Mouse (Mus musculus) MEL (cell line): ENCODE measurements around the gene Fam114a1. TPM values are rescaled to one million over a fixed set of nuclear protein-coding genes. Genes with fewer than 3 reads are reported as not detected.

ENCODE experiments used
- DNase-seq: peaks from one replicate; pipeline ENCODE4 v3.0.0; 2011; ENCODE audit warnings: low read depth, low spot score
- H3K27ac ChIP-seq: 2 replicates; pipeline ENCODE4 v1.5.1; 2012; ENCODE audit warnings: low read depth, mild to moderate bottlenecking, control low read depth, low read length, moderate library complexity; ENCODE audit not compliant: control insufficient read depth
- H3K27me3 ChIP-seq, 2 experiments: fragments of 150-350 bp in 1 of 2; sonication (generic) in 1 of 2; 2 replicates each; pipeline ENCODE4 v1.6.1; 2012; ENCODE audit warnings: low read length in 2 of 2, mild to moderate bottlenecking in 2 of 2, improper control_type of control experiment in 1 of 2, moderate library complexity in 1 of 2; ENCODE audit not compliant: insufficient read depth in 2 of 2, control insufficient read depth in 1 of 2
- H3K36me3 ChIP-seq, 2 experiments: 2 replicates each; pipeline ENCODE4 v1.6.1; 2012 to 2014; ENCODE audit warnings: low read length in 2 of 2, improper control_type of control experiment in 1 of 2, inconsistent platforms in 1 of 2, mild to moderate bottlenecking in 1 of 2; ENCODE audit not compliant: insufficient read depth in 2 of 2, control insufficient read depth in 1 of 2
- H3K4me1 ChIP-seq, 2 experiments: fragments of 150-350 bp in 1 of 2; sonication (generic) in 1 of 2; 2 replicates each; pipeline ENCODE4 v1.6.1; 2012; ENCODE audit warnings: low read length in 2 of 2, improper control_type of control experiment in 1 of 2, mild to moderate bottlenecking in 1 of 2; ENCODE audit not compliant: insufficient read depth in 2 of 2, control insufficient read depth in 1 of 2
- H3K4me3 ChIP-seq, 2 experiments: fragments of 150-350 bp in 1 of 2; sonication (generic) in 1 of 2; 2 replicates each; pipeline ENCODE4 v1.5.1; 2012; ENCODE audit warnings: low read depth in 2 of 2, low read length in 2 of 2, mild to moderate bottlenecking in 2 of 2, moderate library complexity in 2 of 2, control low read depth in 1 of 2, improper control_type of control experiment in 1 of 2; ENCODE audit not compliant: control insufficient read depth in 1 of 2, insufficient read depth in 1 of 2
- H3K79me2 ChIP-seq: 2 replicates; pipeline ENCODE4 v1.6.1; 2012; ENCODE audit warnings: mild to moderate bottlenecking, low read length, moderate library complexity; ENCODE audit not compliant: control insufficient read depth, poor library complexity, insufficient read depth
- H3K9ac ChIP-seq: 2 replicates; pipeline ENCODE4 v1.6.1; 2012; ENCODE audit warnings: low read depth, mild to moderate bottlenecking, control low read depth, low read length, moderate library complexity; ENCODE audit not compliant: control insufficient read depth, poor library complexity, severe bottlenecking
- H3K9me3 ChIP-seq: fragments of 150-350 bp; sonication (generic); replicated peaks from 2 replicates; pipeline ENCODE4 v1.6.1; 2012; ENCODE audit warnings: mild to moderate bottlenecking, low read length, improper control_type of control experiment, moderate library complexity; ENCODE audit not compliant: insufficient read depth
- BHLHE40 ChIP-seq: IDR thresholded peaks from 2 replicates; pipeline ENCODE4 v1.6.1; 2012; ENCODE audit warnings: low read depth, mild to moderate bottlenecking, inconsistent platforms, low read length, improper control_type of control experiment, borderline replicate concordance
- CHD1 ChIP-seq: IDR thresholded peaks from 2 replicates; pipeline ENCODE4 v1.6.1; 2012; ENCODE audit warnings: low read depth, mild to moderate bottlenecking, inconsistent platforms, low read length, improper control_type of control experiment
- CHD2 ChIP-seq: IDR thresholded peaks from 2 replicates; pipeline ENCODE4 v1.6.1; 2011; ENCODE audit warnings: low read length, improper control_type of control experiment
- CTCF ChIP-seq, 3 experiments: IDR thresholded peaks in 2 of 3; conservative IDR thresholded peaks in 1 of 3; 2 replicates each; pipeline ENCODE4 v1.5.1; 2011 to 2012; ENCODE audit warnings: low read length in 3 of 3, low read depth in 2 of 3, mild to moderate bottlenecking in 2 of 3, improper control_type of control experiment in 1 of 3, inconsistent platforms in 1 of 3, mixed read lengths in 1 of 3, moderate library complexity in 1 of 3; ENCODE audit not compliant: control insufficient read depth in 1 of 3, insufficient read depth in 1 of 3, poor library complexity in 1 of 3, severe bottlenecking in 1 of 3
- E2F4 ChIP-seq: IDR thresholded peaks from 2 replicates; pipeline ENCODE4 v1.6.1; 2011; ENCODE audit warnings: low read depth, low read length, improper control_type of control experiment, borderline replicate concordance
- EP300 ChIP-seq, 2 experiments: IDR thresholded peaks; 2 replicates each; pipeline ENCODE4 v1.6.1; 2011; ENCODE audit warnings: improper control_type of control experiment in 2 of 2, low read length in 2 of 2, low read depth in 1 of 2, mild to moderate bottlenecking in 1 of 2
- ETS1 ChIP-seq: IDR thresholded peaks from 2 replicates; pipeline ENCODE4 v1.6.1; 2012; ENCODE audit warnings: low read depth, mild to moderate bottlenecking, inconsistent platforms, low read length, improper control_type of control experiment, moderate library complexity
- GABPA ChIP-seq: IDR thresholded peaks from 2 replicates; pipeline ENCODE4 v1.6.1; 2012; ENCODE audit warnings: low read depth, mild to moderate bottlenecking, inconsistent platforms, low read length, improper control_type of control experiment, moderate library complexity
- GATA1 ChIP-seq: IDR thresholded peaks from 2 replicates; pipeline ENCODE4 v1.6.1; 2011; ENCODE audit warnings: low read depth, low read length, improper control_type of control experiment
- HCFC1 ChIP-seq: IDR thresholded peaks from 2 replicates; pipeline ENCODE4 v1.6.1; 2012; ENCODE audit warnings: low read depth, mild to moderate bottlenecking, inconsistent platforms, low read length, improper control_type of control experiment, moderate library complexity
- MAFK ChIP-seq: IDR thresholded peaks from 2 replicates; pipeline ENCODE4 v1.6.1; 2011; ENCODE audit warnings: low read depth, mild to moderate bottlenecking, low read length, improper control_type of control experiment, borderline replicate concordance
- MXI1 ChIP-seq: IDR thresholded peaks from 2 replicates; pipeline ENCODE4 v1.6.1; 2011; ENCODE audit warnings: mild to moderate bottlenecking, low read depth, low read length, improper control_type of control experiment
- MYB ChIP-seq: IDR thresholded peaks from 2 replicates; pipeline ENCODE4 v1.6.1; 2011; ENCODE audit warnings: mild to moderate bottlenecking, low read depth, low read length, improper control_type of control experiment
- MYC ChIP-seq: IDR thresholded peaks from 2 replicates; pipeline ENCODE4 v1.6.1; 2011; ENCODE audit warnings: low read depth, mild to moderate bottlenecking, low read length, improper control_type of control experiment, moderate library complexity
- NRF1 ChIP-seq: IDR thresholded peaks from 2 replicates; pipeline ENCODE4 v1.6.1; 2014; ENCODE audit warnings: low read depth, mild to moderate bottlenecking, inconsistent platforms, low read length, improper control_type of control experiment, moderate library complexity; ENCODE audit not compliant: poor library complexity, insufficient read depth, severe bottlenecking
- POLR2AphosphoS2 ChIP-seq: IDR thresholded peaks from 2 replicates; pipeline ENCODE4 v1.6.1; 2011; ENCODE audit warnings: low read length, improper control_type of control experiment
- SIN3A ChIP-seq: IDR thresholded peaks from 2 replicates; pipeline ENCODE4 v1.6.1; 2012; ENCODE audit warnings: low read length, improper control_type of control experiment, inconsistent platforms
- SMC3 ChIP-seq: IDR thresholded peaks from 2 replicates; pipeline ENCODE4 v1.6.1; 2011; ENCODE audit warnings: low read depth, low read length, improper control_type of control experiment
- TAL1 ChIP-seq: IDR thresholded peaks from 2 replicates; pipeline ENCODE4 v1.6.1; 2012; ENCODE audit warnings: mild to moderate bottlenecking, inconsistent platforms, low read length, moderate library complexity, mixed read lengths
- TBP ChIP-seq: IDR thresholded peaks from 2 replicates; pipeline ENCODE4 v1.8.0; 2011; ENCODE audit warnings: low read depth, low read length, improper control_type of control experiment
- UBTF ChIP-seq: IDR thresholded peaks from 2 replicates; pipeline ENCODE4 v1.6.1; 2012; ENCODE audit warnings: low read depth, mild to moderate bottlenecking, inconsistent platforms, low read length, improper control_type of control experiment, moderate library complexity, borderline replicate concordance; ENCODE audit not compliant: insufficient read depth
- USF2 ChIP-seq, 2 experiments: IDR thresholded peaks; 2 replicates each; pipeline ENCODE4 v1.6.1; 2011 to 2012; ENCODE audit warnings: improper control_type of control experiment in 2 of 2, low read length in 2 of 2, borderline replicate concordance in 1 of 2, inconsistent platforms in 1 of 2, low read depth in 1 of 2, mild to moderate bottlenecking in 1 of 2; ENCODE audit not compliant: insufficient read depth in 1 of 2
- ZC3H11A ChIP-seq: IDR thresholded peaks from 2 replicates; pipeline ENCODE4 v1.6.1; 2012; ENCODE audit warnings: low read depth, mild to moderate bottlenecking, inconsistent platforms, low read length, improper control_type of control experiment
- ZKSCAN1 ChIP-seq: IDR thresholded peaks from 2 replicates; pipeline ENCODE4 v1.6.1; 2012; ENCODE audit warnings: low read depth, mild to moderate bottlenecking, inconsistent platforms, low read length, improper control_type of control experiment, moderate library complexity
- ZNF384 ChIP-seq: IDR thresholded peaks from 2 replicates; pipeline ENCODE4 v1.6.1; 2012; ENCODE audit warnings: low read depth, mild to moderate bottlenecking, inconsistent platforms, low read length, improper control_type of control experiment
- polyA plus RNA-seq, 2 experiments: library from polyadenylated mRNA; stranded (reverse) in 1 of 2; unstranded in 1 of 2; fragments of >175 nt in 1 of 2; fragments of >200 nt in 1 of 2; gene quantifications; 2 replicates each; pipeline versions ENCODE4 v1.2.1 to v1.2.4; 2012; ENCODE audit warnings: low replicate concordance in 2 of 2, low read depth in 1 of 2; ENCODE audit not compliant: insufficient read length in 2 of 2, insufficient read depth in 1 of 2, missing spikeins in 1 of 2
- total RNA-seq: library from RNA; depleted of rRNA; stranded (reverse); fragments of 300-350 nt; gene quantifications from 2 replicates; pipeline ENCODE4 v1.2.3, GENCODE M21; 2012

The Fam114a1 gene
- total and polyA plus RNA-seq, 3 experiments, result 0.08 TPM; not detected in 2

DNA sequence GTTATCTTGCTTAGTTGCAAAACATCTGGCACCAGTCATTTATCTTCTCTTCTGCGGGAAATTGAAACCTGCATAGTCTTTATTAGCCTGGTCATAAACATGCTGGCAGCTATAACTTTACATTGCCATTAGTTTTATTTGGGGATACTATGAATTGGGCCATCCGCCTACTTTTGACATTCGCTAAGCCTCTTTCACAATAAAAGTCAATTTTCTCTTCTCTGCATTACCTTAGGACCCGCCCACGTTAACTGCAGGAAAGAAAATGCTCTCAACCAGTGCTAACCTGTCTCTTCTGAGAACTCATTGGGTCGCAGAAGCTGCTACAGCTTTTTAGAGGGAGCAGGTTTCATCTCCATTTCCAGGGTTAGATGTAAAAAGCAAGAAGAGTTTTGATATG, 98.3 kb downstream of the Fam114a1 start:
- no peak overlapping the region for H3K27ac ChIP-seq
- H3K36me3 ChIP-seq, result no peaks in the 10 kb centered on the region
- H3K27me3 ChIP-seq, result no peaks in the 10 kb centered on the region
- no peak overlapping the region for H3K4me3 ChIP-seq
- TF ChIP-seq HCFC1 (no peak), UBTF (no peak), MYC (no peak), POLR2AphosphoS2 (no peak), CTCF (IDR thresholded peaks at IDR 0.05 in 2 of 3, conservative IDR thresholded peaks at IDR 0.05 in 1 of 3; ENCODE audit: control insufficient read depth in 1 of 3, insufficient read depth in 1 of 3, low read depth in 2 of 3, low read length in 3 of 3, poor library complexity in 1 of 3, severe bottlenecking in 1 of 3) (no peak), MYB (no peak), ZKSCAN1 (no peak), ETS1 (no peak), EP300 (IDR thresholded peaks at IDR 0.05; ENCODE audit: low read depth in 1 of 2, low read length in 2 of 2) (no peak), CHD1 (no peak), E2F4 (no peak), TBP (no peak), ZC3H11A (no peak), NRF1 (no peak), USF2 (IDR thresholded peaks at IDR 0.05; ENCODE audit: borderline replicate concordance in 1 of 2, insufficient read depth in 1 of 2, low read depth in 1 of 2, low read length in 2 of 2) (no peak), GABPA (no peak), ZNF384 (no peak)
- no peaks in the 10 kb centered on the region for H3K9me3 ChIP-seq
- H3K79me2 ChIP-seq, result no peaks in the 10 kb centered on the region
- H3K4me1 ChIP-seq, result no peaks in the 10 kb centered on the region
- DNase-seq, result no peak
- no peak overlapping the region for H3K9ac ChIP-seq

DNA sequence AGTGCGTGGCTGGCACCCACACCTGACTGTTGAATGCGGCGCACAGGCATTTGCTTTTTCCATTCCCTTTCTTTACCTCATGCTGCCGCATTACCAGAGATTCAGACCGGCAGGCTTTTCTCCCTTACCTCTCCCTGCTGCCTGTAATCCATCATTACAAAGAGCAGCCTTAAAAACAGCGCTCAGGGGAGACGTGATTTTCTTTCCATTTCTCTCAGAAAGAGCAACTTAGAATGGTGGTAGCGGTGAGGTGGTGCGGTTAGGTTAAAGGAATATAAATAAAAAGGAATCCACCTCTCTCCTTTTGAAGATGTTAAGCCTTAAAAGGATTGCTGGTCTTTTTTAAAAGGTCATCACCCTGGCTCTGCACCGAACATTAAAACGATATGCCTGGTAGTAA, 100.0 kb downstream of the Fam114a1 start:
- Histone ChIP-seq H3K9me3 (no peaks in the 10 kb centered on the region), H3K36me3 (no peaks in the 10 kb centered on the region), H3K4me1 (no peaks in the 10 kb centered on the region), H3K27me3 (no peaks in the 10 kb centered on the region), H3K4me3 (no peak overlapping the region), H3K9ac (no peak overlapping the region), H3K27ac (no peak overlapping the region), H3K79me2 (no peaks in the 10 kb centered on the region)
- DNase-seq, result no peak
- TF ChIP-seq TAL1 (no peak), USF2 (IDR thresholded peaks at IDR 0.05; ENCODE audit: borderline replicate concordance in 1 of 2, insufficient read depth in 1 of 2, low read depth in 1 of 2, low read length in 2 of 2) (no peak), MAFK (no peak), E2F4 (no peak), GATA1 (no peak), SIN3A (no peak), SMC3 (no peak), MXI1 (no peak), CHD2 (no peak), BHLHE40 (no peak), CHD1 (no peak), MYB (no peak), EP300 (IDR thresholded peaks at IDR 0.05; ENCODE audit: low read depth in 1 of 2, low read length in 2 of 2) (no peak)
